Mouse (Mus musculus): ENCODE results near the gene Defb45. TPM values are rescaled to one million over a fixed set of nuclear protein-coding genes. Genes with fewer than 3 reads are reported as not detected.
A peak's percentile ranks its signal among the peaks of the same experiment; 100 is the strongest.

The Defb45 gene
- polyA plus RNA-seq, 1 experiment from 2014 or later = not detected

DNA sequence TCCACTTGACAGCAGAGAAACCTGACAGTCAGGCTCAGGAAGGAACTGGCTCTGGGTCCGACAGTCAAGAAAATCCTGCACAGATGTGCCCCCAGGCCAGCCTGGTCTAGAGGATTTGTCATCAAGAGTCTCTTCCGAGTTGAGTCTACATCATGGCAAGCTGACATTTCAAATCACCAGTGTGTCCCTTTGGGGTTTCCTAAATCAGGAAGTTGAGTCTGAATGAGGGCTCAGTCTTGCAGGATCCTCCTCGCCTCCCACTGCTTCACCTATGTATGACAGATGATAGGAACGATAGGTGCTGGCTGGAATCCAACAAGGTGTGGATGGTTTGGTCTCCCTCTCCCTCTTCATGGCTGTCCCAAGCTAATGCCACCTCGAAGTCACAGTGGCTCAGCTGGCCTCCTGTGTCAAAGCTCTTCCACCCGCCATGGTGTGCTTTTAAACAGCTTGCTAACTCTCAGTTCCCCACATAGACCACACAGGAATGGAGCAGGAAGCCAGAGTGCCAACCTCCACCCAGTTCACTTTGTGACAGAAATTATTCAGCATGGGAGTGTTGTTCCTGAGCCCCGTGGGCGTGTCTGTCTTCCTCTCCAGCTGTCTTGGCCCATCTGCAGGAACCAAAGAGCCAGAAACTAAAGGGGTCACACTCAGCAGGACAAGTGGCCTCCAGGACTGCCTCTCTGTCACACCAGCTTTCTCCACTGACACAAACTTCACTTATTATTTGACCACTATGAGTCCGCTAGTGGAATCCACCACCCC, 21.4 kb upstream of the Defb45 start:
- H3K4me3 ChIP-seq (ENCODE audit: low read depth, low read length) = no peak overlapping the region
- no peaks in the 10 kb centered on the region for H3K36me3 ChIP-seq (ENCODE audit: control insufficient read depth, insufficient read depth, low read length)
- no peak overlapping the region for H3K4me2 ChIP-seq (replicated peaks; ENCODE audit: low read depth, low read length)
- H3K9ac ChIP-seq (replicated peaks; ENCODE audit: low read depth, low read length) = no peak overlapping the region
- H3K4me1 ChIP-seq (ENCODE audit: control insufficient read depth, insufficient read depth, low read length) = no peaks in the 10 kb centered on the region
- 70% methylated on average over 9 of the region's 9 CpGs for WGBS
- H3K27me3 ChIP-seq (ENCODE audit: control insufficient read depth, insufficient read depth, low read length) = no peaks in the 10 kb centered on the region
- no peak for ATAC-seq (ENCODE audit: insufficient number of reproducible peaks, insufficient read depth, low FRiP score, low read depth)
- no peaks in the 10 kb centered on the region for H3K9me3 ChIP-seq (ENCODE audit: control insufficient read depth, low read depth, low read length)
- H3K27ac ChIP-seq (ENCODE audit: low read length) = no peak overlapping the region

DNA sequence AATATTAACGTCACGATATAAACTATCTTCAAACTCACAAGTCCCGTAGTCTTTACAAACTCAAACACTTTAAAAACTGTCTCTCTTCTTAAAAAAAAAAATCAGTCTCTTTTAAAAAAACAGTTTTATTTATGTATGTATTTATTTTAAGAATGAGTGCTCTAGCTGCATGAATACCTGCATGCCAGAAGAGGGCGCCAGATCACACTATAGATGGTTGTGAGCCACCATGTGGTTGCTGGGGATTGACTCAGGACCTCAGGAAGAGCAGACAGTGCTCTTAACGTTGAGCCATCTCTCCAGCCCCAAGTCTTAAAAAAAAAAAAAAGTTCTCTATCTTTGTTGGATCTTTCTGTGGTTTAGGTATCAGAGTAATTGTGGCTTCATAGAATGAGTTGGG, 18.2 kb upstream of the Defb45 start:
- Histone ChIP-seq H3K4me1 (ENCODE audit: control insufficient read depth, insufficient read depth, low read length) (no peaks in the 10 kb centered on the region), H3K27me3 (ENCODE audit: control insufficient read depth, insufficient read depth, low read length) (no peaks in the 10 kb centered on the region), H3K9me3 (ENCODE audit: control insufficient read depth, low read depth, low read length) (no peaks in the 10 kb centered on the region), H3K9ac (replicated peaks; ENCODE audit: low read depth, low read length) (no peak overlapping the region), H3K36me3 (ENCODE audit: control insufficient read depth, insufficient read depth, low read length) (no peaks in the 10 kb centered on the region), H3K4me3 (ENCODE audit: low read depth, low read length) (no peak overlapping the region), H3K27ac (ENCODE audit: low read length) (no peak overlapping the region), H3K4me2 (replicated peaks; ENCODE audit: low read depth, low read length) (no peak overlapping the region)
- no peak for ATAC-seq (ENCODE audit: insufficient number of reproducible peaks, insufficient read depth, low FRiP score, low read depth)
- 65% methylated on average over 5 of the region's 5 CpGs for WGBS

DNA sequence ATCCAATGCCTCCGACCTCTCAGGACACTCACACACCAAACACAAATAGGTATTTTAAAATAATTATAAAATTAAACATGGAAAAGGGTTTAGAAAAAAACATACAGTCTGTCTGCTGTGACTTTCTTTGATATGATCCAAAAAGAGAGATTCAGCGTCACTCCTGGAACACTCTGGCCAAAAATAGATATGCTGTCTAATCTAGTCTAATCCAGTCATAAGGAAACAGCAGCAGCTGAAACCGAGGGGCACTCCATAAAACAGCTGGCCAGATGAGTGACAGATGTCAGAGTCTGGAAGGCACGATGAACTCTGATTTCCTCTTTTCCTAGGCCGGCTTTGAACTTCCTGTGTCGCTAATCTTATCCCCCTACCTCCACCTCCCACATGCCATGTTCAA, 17.3 kb upstream of the Defb45 start:
- WGBS = 76% methylated on average over 6 of the region's 6 CpGs
- Histone ChIP-seq H3K27me3 (ENCODE audit: control insufficient read depth, insufficient read depth, low read length) (no peaks in the 10 kb centered on the region), H3K27ac (ENCODE audit: low read length) (no peak overlapping the region), H3K9ac (replicated peaks; ENCODE audit: low read depth, low read length) (no peak overlapping the region), H3K36me3 (ENCODE audit: control insufficient read depth, insufficient read depth, low read length) (no peaks in the 10 kb centered on the region), H3K4me1 (ENCODE audit: control insufficient read depth, insufficient read depth, low read length) (no peaks in the 10 kb centered on the region), H3K4me3 (ENCODE audit: low read depth, low read length) (no peak overlapping the region), H3K9me3 (ENCODE audit: control insufficient read depth, low read depth, low read length) (no peaks in the 10 kb centered on the region), H3K4me2 (replicated peaks; ENCODE audit: low read depth, low read length) (no peak overlapping the region)
- ATAC-seq (ENCODE audit: insufficient number of reproducible peaks, insufficient read depth, low FRiP score, low read depth) = no peak

DNA sequence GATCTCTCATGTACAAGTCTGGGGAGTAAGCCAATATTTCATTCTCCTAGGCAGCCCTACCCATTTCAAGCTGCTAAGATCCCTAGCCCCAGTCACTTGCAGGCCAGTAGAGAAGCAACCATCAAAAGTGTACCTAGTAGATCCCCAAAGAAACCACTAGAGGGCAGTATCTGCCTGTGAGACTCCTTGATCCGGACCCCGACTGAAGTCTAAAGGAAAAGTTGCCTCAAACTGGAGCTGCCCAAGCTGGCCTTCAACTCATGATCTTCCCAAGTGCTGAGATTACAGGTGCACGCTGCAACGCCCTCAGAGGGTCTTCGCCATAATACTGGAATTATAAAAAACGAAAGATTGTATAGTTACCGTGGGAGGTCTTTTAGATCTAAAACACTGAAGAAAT, 16.4 kb upstream of the Defb45 start:
- 8% methylated on average over 7 of the region's 7 CpGs for WGBS
- Histone ChIP-seq H3K4me3 (ENCODE audit: low read depth, low read length) (no peak overlapping the region), H3K9me3 (ENCODE audit: control insufficient read depth, low read depth, low read length) (no peaks in the 10 kb centered on the region), H3K36me3 (ENCODE audit: control insufficient read depth, insufficient read depth, low read length) (no peaks in the 10 kb centered on the region), H3K4me2 (replicated peaks; ENCODE audit: low read depth, low read length) (no peak overlapping the region), H3K9ac (replicated peaks; ENCODE audit: low read depth, low read length) (no peak overlapping the region), H3K27me3 (ENCODE audit: control insufficient read depth, insufficient read depth, low read length) (no peaks in the 10 kb centered on the region), H3K4me1 (ENCODE audit: control insufficient read depth, insufficient read depth, low read length) (no peaks in the 10 kb centered on the region), H3K27ac (ENCODE audit: low read length) (no peak overlapping the region)
- no peak for ATAC-seq (ENCODE audit: insufficient number of reproducible peaks, insufficient read depth, low FRiP score, low read depth)

- Histone ChIP-seq H3K4me3 (ENCODE audit: low read depth, low read length) (no peak overlapping the region), H3K36me3 (ENCODE audit: control insufficient read depth, insufficient read depth, low read length) (no peaks in the 10 kb centered on the region), H3K9ac (replicated peaks; ENCODE audit: low read depth, low read length) (no peak overlapping the region), H3K27ac (ENCODE audit: low read length) (no peak overlapping the region), H3K9me3 (ENCODE audit: control insufficient read depth, low read depth, low read length) (no peaks in the 10 kb centered on the region), H3K4me2 (replicated peaks; ENCODE audit: low read depth, low read length) (no peak overlapping the region), H3K27me3 (ENCODE audit: control insufficient read depth, insufficient read depth, low read length) (no peaks in the 10 kb centered on the region), H3K4me1 (ENCODE audit: control insufficient read depth, insufficient read depth, low read length) (0 out of 2 replicates have a peak, but pooled peaks cover 3% of the 10 kb centered on the region)
- WGBS = 29% methylated on average over 8 of the region's 8 CpGs
- no peak for ATAC-seq (ENCODE audit: insufficient number of reproducible peaks, insufficient read depth, low FRiP score, low read depth)
Measured at GRCm38 (mm10) chr2:152612193-152612592, 13.0 kb upstream of the Defb45 start.

DNA sequence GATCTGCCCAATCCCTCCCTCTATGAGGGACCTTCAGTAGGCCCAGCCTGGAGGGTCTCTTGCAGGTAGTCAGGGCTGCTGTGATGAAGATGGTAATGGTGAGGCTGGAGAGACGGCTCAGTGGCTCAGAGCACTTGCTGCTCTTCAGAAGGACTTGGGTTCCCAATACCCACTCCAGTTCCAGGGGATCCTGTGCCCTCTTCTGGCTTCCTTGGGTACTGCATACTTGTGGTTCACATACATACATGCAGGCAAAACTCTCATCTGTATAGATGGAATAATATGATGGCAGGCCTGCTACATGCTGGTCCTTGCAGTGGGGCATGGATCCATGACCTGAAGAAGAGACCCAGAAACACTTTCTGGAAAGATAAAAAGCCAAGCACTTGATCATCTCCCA, 9.5 kb upstream of the Defb45 start:
- ATAC-seq (ENCODE audit: insufficient number of reproducible peaks, insufficient read depth, low FRiP score, low read depth) = no peak
- Histone ChIP-seq H3K27me3 (ENCODE audit: control insufficient read depth, insufficient read depth, low read length) (no peaks in the 10 kb centered on the region), H3K27ac (ENCODE audit: low read length) (no peak overlapping the region), H3K9me3 (ENCODE audit: control insufficient read depth, low read depth, low read length) (no peaks in the 10 kb centered on the region), H3K36me3 (ENCODE audit: control insufficient read depth, insufficient read depth, low read length) (no peaks in the 10 kb centered on the region), H3K4me3 (ENCODE audit: low read depth, low read length) (no peak overlapping the region), H3K4me2 (replicated peaks; ENCODE audit: low read depth, low read length) (no peak overlapping the region), H3K9ac (replicated peaks; ENCODE audit: low read depth, low read length) (no peak overlapping the region), H3K4me1 (ENCODE audit: control insufficient read depth, insufficient read depth, low read length) (0 out of 2 replicates have a peak, but pooled peaks cover 3% of the 10 kb centered on the region)
- WGBS = 88% methylated on average over 1 of the region's 1 CpGs

DNA sequence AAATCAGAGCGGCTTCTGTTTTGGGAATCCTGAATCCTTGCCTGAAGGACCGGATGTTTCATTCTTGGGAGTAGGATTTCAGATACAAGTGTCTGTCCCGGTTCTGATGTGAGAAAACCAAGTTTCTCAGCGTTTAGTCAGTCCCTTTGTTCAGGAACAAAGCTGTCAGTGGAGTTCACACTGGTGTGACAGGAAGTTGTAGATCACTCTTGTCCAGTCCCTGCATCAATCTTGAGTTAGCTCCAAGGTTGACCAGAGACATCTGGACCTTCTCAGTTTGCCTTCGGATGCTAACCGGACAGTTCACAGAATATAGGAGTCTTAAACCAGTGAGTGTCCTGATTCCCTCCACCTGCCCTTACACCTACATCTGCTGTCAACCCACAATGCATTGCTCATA, 8.5 kb upstream of the Defb45 start:
- Histone ChIP-seq H3K9me3 (ENCODE audit: control insufficient read depth, low read depth, low read length) (no peaks in the 10 kb centered on the region), H3K27ac (ENCODE audit: low read length) (no peak overlapping the region; the same call in 1 of the 2 replicates), H3K9ac (replicated peaks; ENCODE audit: low read depth, low read length) (no peak overlapping the region), H3K4me1 (ENCODE audit: control insufficient read depth, insufficient read depth, low read length) (0 out of 2 replicates have a peak, but pooled peaks cover 3% of the 10 kb centered on the region), H3K27me3 (ENCODE audit: control insufficient read depth, insufficient read depth, low read length) (no peaks in the 10 kb centered on the region), H3K4me2 (replicated peaks; ENCODE audit: low read depth, low read length) (no peak overlapping the region), H3K36me3 (ENCODE audit: control insufficient read depth, insufficient read depth, low read length) (no peaks in the 10 kb centered on the region), H3K4me3 (ENCODE audit: low read depth, low read length) (no peak overlapping the region)
- 0 out of 2 replicates have a peak, but pooled peaks have one; percentile 21 for ATAC-seq (ENCODE audit: insufficient number of reproducible peaks, insufficient read depth, low FRiP score, low read depth)
- WGBS = 30% methylated on average over 6 of the region's 6 CpGs

- no peak for ATAC-seq (ENCODE audit: insufficient number of reproducible peaks, insufficient read depth, low FRiP score, low read depth)
- Histone ChIP-seq H3K4me2 (replicated peaks; ENCODE audit: low read depth, low read length) (no peak within 1 kb of the TSS), H3K27ac (ENCODE audit: low read length) (no peak within 1 kb of the TSS), H3K9me3 (ENCODE audit: control insufficient read depth, low read depth, low read length) (no peaks in the 10 kb centered on the region), H3K36me3 (ENCODE audit: control insufficient read depth, insufficient read depth, low read length) (no peaks in the 10 kb centered on the region), H3K9ac (replicated peaks; ENCODE audit: low read depth, low read length) (no peak within 1 kb of the TSS), H3K4me1 (ENCODE audit: control insufficient read depth, insufficient read depth, low read length) (0 out of 2 replicates have a peak, but pooled peaks cover 3% of the 10 kb centered on the region), H3K4me3 (ENCODE audit: low read depth, low read length) (no peak within 1 kb of the TSS), H3K27me3 (ENCODE audit: control insufficient read depth, insufficient read depth, low read length) (no peaks in the 10 kb centered on the region)
- WGBS = 80% methylated on average over 15 of the region's 15 CpGs
Measured at GRCm38 (mm10) chr2:152604057-152604456, 4.9 kb upstream of the Defb45 start, which contains the start of gene Defb36. Gene Defb36 (plus strand): TSS chr2:152604327.
